Mouse (Mus musculus) liver, adult 2 months (tissue): ENCODE measurements around the gene Gm37240.

Experiments
- CTCF ChIP-seq: fragments of 200-500 bp; IDR thresholded peaks from 2 replicates; pipeline ENCODE4 v1.5.1; 2011; ENCODE audit warnings: low read depth, low read length, control low read depth
- POLR2A ChIP-seq: fragments of 200-500 bp; IDR thresholded peaks from 2 replicates; pipeline ENCODE4 v1.6.1; 2011; ENCODE audit warnings: low read length, control low read depth; ENCODE audit not compliant: insufficient read depth; ENCODE audit errors: extremely low read depth

- TF ChIP-seq CTCF (no peak), POLR2A (no peak)
These were observed 433.3 kb downstream of the Gm37240 start for GRCm38 (mm10) chr3:85454001-85454400.
